Mouse (Mus musculus): Measurements from ENCODE around the gene Cep135. TPM values are rescaled to one million over a fixed set of nuclear protein-coding genes. Genes with fewer than 3 reads are reported as not detected.

Cep135 gene
- polyA plus RNA-seq, 1 experiment from 2014 or later, result 8.5 TPM

DNA sequence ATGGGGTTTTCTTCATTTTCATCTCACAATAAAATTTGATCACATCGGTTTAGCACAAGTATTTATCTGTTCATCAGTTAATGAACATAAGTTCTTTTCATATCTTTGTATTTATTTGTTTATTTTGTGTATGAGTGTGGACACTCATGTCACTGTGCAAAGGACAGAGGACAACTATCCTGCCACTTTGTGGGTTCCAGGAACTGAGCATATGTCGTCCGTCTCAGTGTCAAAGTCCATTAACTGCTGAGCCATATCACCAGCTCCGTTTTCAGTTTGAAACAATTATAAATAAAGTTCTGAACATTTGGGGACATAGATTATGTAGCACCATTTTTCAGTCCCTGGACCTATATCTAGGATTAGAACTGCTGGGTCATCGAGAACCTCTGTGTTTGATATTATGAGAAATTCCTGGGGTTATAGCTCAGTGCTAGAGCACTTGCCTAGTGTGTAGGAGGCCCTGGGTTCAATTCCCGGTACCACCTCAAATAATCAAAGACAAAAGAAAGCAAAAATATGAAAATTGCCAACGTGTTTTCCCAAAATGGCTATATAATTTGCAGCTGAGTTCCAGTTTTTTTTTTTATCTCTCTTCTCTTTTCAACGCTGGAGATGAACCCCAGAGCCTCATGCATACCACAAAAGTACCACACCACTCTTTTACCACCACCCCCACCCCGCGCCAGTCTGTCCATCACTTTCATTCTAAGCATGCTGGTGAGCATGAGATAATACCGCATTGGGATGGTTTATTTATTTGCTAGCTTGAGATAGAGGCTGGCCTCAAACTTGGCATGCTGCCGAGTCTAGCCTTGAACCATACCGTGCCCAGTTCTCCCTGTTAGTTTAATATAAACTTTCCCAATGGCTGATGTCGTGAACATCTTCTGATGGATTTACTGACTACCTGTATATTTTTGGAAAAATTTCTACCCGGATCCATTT is 96.4 kb downstream of the Cep135 start:
- Histone ChIP-seq H3K9ac (no peak overlapping the region), H3K4me1 (replicated peaks) (0 out of 2 replicates have a peak, but pooled peaks cover 3% of the 10 kb centered on the region), H3K4me2 (no peak overlapping the region), H3K27me3 (replicated peaks) (no peaks in the 10 kb centered on the region), H3K36me3 (no peaks in the 10 kb centered on the region), H3K4me3 (no peak overlapping the region), H3K9me3 (replicated peaks) (0 out of 2 replicates have a peak, but pooled peaks cover 3% of the 10 kb centered on the region), H3K27ac (ENCODE audit: poor library complexity, severe bottlenecking) (no peak overlapping the region)
- no peak for ATAC-seq (ENCODE audit: insufficient number of reproducible peaks, low FRiP score)
- WGBS, result 80% methylated on average over 15 of the region's 15 CpGs

DNA sequence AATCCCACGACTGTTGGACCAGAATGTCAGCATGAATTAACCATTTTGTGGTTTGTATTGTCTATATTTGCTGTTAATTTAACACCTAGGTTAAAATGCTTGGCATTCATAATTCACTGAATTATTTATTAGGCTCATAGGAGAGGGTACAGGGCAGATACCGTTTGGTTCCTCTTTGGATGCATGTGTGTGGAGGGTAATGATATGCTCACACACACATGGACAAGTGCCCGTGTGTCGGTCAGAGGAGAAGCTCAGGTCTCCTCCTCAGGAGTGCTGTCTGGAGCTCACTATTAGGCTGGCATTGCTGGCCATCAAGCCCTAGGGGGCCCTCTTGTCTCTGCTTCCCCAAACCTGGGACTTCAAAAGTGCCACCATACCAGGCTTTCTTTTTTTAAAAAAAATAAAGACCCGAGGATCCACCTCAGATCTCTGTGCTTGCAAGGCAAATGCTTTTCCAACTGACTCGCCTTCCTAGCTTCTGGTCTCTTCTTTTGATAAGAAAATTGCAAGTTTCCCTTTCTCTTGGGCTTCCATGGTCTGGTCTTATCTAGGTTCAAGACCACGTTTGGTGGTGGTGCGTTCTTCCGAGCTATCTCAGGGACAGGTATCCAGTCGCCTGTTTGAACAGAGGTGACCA is 99.6 kb downstream of the Cep135 start:
- Histone ChIP-seq H3K27me3 (replicated peaks) (no peaks in the 10 kb centered on the region), H3K4me1 (replicated peaks) (0 out of 2 replicates have a peak, but pooled peaks cover 3% of the 10 kb centered on the region), H3K27ac (ENCODE audit: poor library complexity, severe bottlenecking) (no peak overlapping the region), H3K9me3 (replicated peaks) (0 out of 2 replicates have a peak, but pooled peaks cover 3% of the 10 kb centered on the region), H3K9ac (no peak overlapping the region), H3K36me3 (no peaks in the 10 kb centered on the region), H3K4me2 (no peak overlapping the region), H3K4me3 (no peak overlapping the region)
- WGBS, result 73% methylated on average over 10 of the region's 10 CpGs
- ATAC-seq (ENCODE audit: insufficient number of reproducible peaks, low FRiP score), result no peak

DNA sequence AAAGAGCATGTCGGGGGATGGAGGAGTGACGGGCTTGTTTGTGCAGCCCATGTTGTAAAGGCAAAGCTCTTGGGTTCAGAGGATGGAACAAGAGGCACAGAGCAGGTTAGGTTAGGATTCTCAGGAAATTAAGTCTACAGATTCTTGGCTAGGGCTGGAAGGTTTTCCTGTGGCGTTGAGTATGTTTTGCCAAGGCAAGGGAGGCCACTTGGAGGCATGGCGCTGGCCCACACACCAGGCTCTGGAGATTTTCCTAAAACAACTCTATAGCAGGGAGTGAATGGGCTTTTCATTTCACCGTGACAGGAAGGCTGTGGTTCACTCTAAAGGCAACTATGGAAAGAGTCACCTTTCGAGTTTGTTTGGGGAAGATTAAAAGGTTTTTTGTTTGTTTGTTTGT is 100.1 kb downstream of the Cep135 start:
- Histone ChIP-seq H3K4me1 (replicated peaks) (0 out of 2 replicates have a peak, but pooled peaks cover 3% of the 10 kb centered on the region), H3K27ac (ENCODE audit: poor library complexity, severe bottlenecking) (no peak overlapping the region), H3K36me3 (no peaks in the 10 kb centered on the region), H3K27me3 (replicated peaks) (no peaks in the 10 kb centered on the region), H3K9me3 (replicated peaks) (0 out of 2 replicates have a peak, but pooled peaks cover 3% of the 10 kb centered on the region), H3K9ac (no peak overlapping the region), H3K4me2 (no peak overlapping the region), H3K4me3 (no peak overlapping the region)
- 72% methylated on average over 6 of the region's 6 CpGs for WGBS
- ATAC-seq (ENCODE audit: insufficient number of reproducible peaks, low FRiP score), result no peak

DNA sequence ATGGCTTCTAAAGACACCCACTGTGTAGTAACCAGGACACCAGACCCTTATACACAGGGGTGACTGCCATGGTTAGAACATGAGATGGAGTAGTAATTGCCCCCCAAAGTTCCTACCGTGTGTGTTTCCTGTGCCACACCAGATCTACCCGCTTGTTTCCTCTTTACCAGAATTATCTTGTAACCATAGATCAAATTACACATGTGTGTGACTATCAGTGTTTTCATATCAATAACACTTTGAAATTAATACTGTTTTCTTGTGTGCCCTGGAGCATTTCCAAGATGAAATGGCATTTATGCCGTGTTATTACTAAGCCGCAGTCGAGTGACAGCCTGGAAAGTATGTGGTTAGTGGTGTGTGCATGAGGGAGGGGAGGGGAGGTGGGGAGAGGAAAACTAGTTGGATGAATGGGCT is 101.7 kb downstream of the Cep135 start:
- 76% methylated on average over 5 of the region's 5 CpGs for WGBS

DNA sequence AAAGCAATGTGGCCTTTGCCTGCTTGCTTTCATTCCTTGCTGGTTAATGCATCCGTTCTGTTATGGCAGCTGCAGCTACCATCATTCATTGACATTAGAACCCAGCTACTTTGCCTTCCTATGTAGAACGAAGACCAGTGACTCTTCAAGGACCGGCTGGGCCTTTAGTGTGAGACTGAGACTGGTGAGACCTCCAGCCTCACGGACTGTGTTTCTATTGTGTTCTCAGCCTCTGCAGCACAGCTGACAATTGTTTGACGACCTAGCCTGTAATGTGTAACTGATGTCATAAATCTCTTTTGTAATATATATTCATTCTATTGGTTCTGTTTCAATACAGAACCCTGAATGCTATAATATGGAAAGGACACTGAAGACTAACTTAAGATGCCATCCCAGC is 102.8 kb downstream of the Cep135 start:
- Histone ChIP-seq H3K4me2 (no peak overlapping the region), H3K4me1 (replicated peaks) (0 out of 2 replicates have a peak, but pooled peaks cover 3% of the 10 kb centered on the region), H3K9ac (no peak overlapping the region), H3K27ac (ENCODE audit: poor library complexity, severe bottlenecking) (no peak overlapping the region), H3K4me3 (no peak overlapping the region), H3K36me3 (no peaks in the 10 kb centered on the region), H3K9me3 (replicated peaks) (peaks cover 8% of the 10 kb centered on the region; the same call in 1 of the 2 replicates), H3K27me3 (replicated peaks) (no peaks in the 10 kb centered on the region)
- ATAC-seq (ENCODE audit: insufficient number of reproducible peaks, low FRiP score), result no peak
- WGBS, result 83% methylated on average over 5 of the region's 5 CpGs

More for the DNA sequence above, 101.7 kb downstream of the Cep135 start:
- ATAC-seq (ENCODE audit: insufficient number of reproducible peaks, low FRiP score), result no peak
- Histone ChIP-seq H3K36me3 (no peaks in the 10 kb centered on the region), H3K9ac (no peak overlapping the region), H3K4me3 (no peak overlapping the region), H3K4me1 (replicated peaks) (0 out of 2 replicates have a peak, but pooled peaks cover 3% of the 10 kb centered on the region), H3K4me2 (no peak overlapping the region), H3K9me3 (replicated peaks) (0 out of 2 replicates have a peak, but pooled peaks cover 3% of the 10 kb centered on the region), H3K27me3 (replicated peaks) (no peaks in the 10 kb centered on the region), H3K27ac (ENCODE audit: poor library complexity, severe bottlenecking) (no peak overlapping the region)

DNA sequence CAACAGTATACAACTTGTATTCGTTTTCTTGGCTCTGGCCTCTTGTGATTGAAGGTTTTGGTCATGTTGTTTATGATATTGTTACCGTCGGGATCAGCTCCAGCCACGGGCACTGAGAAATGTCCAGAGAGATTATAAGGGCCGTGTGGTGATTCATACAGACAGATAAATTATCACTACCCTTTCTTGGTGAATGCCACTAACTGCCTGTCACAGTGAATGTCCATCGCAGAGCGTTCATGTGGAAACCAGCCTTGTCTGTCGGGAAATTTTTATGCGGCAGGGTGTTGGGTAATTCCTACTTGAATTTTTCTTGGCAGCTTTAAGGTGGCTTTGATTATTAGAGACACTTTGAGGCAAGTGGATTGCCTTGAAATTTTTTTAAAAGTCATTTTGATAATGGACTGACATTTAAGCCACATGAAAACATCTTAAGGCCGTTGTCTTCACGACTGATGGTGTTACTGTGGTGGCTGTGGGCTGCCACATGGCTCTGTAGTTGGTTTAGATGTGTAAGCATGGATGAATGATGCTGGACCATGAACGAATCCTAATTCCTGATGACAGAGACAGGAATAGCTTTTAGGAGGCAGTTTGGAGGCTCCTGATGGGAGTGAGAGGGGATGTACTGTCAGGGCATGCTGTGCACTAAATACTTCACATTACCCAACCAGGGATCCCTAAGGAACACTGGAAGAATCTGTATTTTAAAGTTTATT is 103.4 kb downstream of the Cep135 start:
- Histone ChIP-seq H3K27ac (ENCODE audit: poor library complexity, severe bottlenecking) (no peak overlapping the region), H3K27me3 (replicated peaks) (no peaks in the 10 kb centered on the region), H3K9ac (no peak overlapping the region), H3K4me3 (no peak overlapping the region), H3K4me2 (no peak overlapping the region), H3K36me3 (no peaks in the 10 kb centered on the region), H3K4me1 (replicated peaks) (0 out of 2 replicates have a peak, but pooled peaks cover 3% of the 10 kb centered on the region), H3K9me3 (replicated peaks) (peaks cover 8% of the 10 kb centered on the region; the same call in 1 of the 2 replicates)
- whole genome bisulfite sequencing, result 77% methylated on average over 12 of the region's 12 CpGs
- no peak for ATAC-seq (ENCODE audit: insufficient number of reproducible peaks, low FRiP score)

Other genes with a start within 250 kb of the Cep135 start
- not detected in 2 replicates for gene Nmu, start 224.9 kb upstream of the Cep135 start, polyA plus RNA-seq (2016; fragmentation: Nextera tagmentation; extraction: Ambion mirVana)
- not detected in 2 replicates for gene Gm7271, start 104.7 kb upstream of the Cep135 start, polyA plus RNA-seq (2016; fragmentation: Nextera tagmentation; extraction: Ambion mirVana)
- 27.0 and 30.1 TPM in 2 replicates for gene Exoc1, start 59.4 kb upstream of the Cep135 start, polyA plus RNA-seq (2016; fragmentation: Nextera tagmentation; extraction: Ambion mirVana)
- 36.1 and 38.7 TPM in 2 replicates for gene C530008M17Rik, start 67.8 kb downstream of the Cep135 start, polyA plus RNA-seq (2016; fragmentation: Nextera tagmentation; extraction: Ambion mirVana)

Data from heart, embryonic 12.5 days (tissue).